Mouse (Mus musculus) liver, embryonic 14.5 days (tissue): ENCODE measurements around the gene Smyd3.

Source experiments
- CTCF ChIP-seq: IDR thresholded peaks from 2 replicates; pipeline ENCODE4 v1.5.1; 2016; ENCODE audit warnings: antibody characterized with exemption, low read depth, control low read depth
- EP300 ChIP-seq: IDR thresholded peaks from 2 replicates; pipeline ENCODE4 v1.6.1; 2016; ENCODE audit warnings: antibody characterized with exemption, low read depth

DNA sequence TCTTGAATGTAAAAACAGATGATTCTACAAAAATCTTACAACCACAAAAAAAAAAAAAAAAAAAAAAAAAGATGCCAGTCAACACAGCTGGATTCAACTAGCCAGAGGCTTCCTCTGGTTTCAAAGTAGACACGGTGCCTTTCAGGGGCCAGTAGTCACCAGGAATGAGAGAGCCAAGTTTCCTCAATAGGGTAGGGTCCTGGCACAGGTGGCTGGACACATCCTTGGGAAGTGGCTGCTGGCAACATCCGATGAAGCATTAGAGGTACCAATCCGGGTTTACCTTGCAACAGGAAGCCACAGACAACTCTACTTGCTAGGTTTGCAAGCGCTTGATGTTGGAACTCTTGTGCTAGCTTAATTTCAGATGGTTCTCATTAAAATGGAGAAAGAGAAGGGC, 459.2 kb downstream of the Smyd3 start:
- TF ChIP-seq CTCF (no peak), EP300 (no peak)
